Mouse (Mus musculus): ENCODE data around the gene Zswim8. TPM values are rescaled to one million over a fixed set of nuclear protein-coding genes. Genes with fewer than 3 reads are reported as not detected.

Zswim8 gene
- polyA plus RNA-seq (2015; fragmentation: Nextera tagmentation; extraction: Ambion mirVana), result 38.6 and 40.1 TPM in 2 replicates

GRCm38 (mm10) chr14:20707201-20708190 lies at the start of gene Zswim8:
Gene Zswim8 (plus strand): TSS chr14:20707552.
- ATAC-seq (ENCODE audit: insufficient number of reproducible peaks, low FRiP score, low TSS enrichment, low read depth), result peak; percentile 93
- H3K4me1 ChIP-seq, result peaks cover 16% of the 10 kb centered on the region
- H3K27ac ChIP-seq (replicated peaks), result peak within 1 kb of the TSS; percentile 94
- peaks cover 24% of the 10 kb centered on the region for H3K36me3 ChIP-seq
- peak within 1 kb of the TSS; percentile 94 for H3K4me3 ChIP-seq (replicated peaks)
- 1% methylated on average over 75 of the region's 80 CpGs for WGBS
- peak within 1 kb of the TSS; percentile 97 for H3K9ac ChIP-seq
- H3K4me2 ChIP-seq (replicated peaks), result peak within 1 kb of the TSS; percentile 75
- H3K9me3 ChIP-seq (replicated peaks), result no peaks in the 10 kb centered on the region
- H3K27me3 ChIP-seq, result no peaks in the 10 kb centered on the region

GRCm38 (mm10) chr14:20658326-20658725 lies 49.0 kb upstream of the Zswim8 start:
- Histone ChIP-seq H3K9me3 (replicated peaks) (no peaks in the 10 kb centered on the region), H3K27me3 (0 out of 2 replicates have a peak, but pooled peaks cover 4% of the 10 kb centered on the region), H3K9ac (no peak overlapping the region), H3K36me3 (no peaks in the 10 kb centered on the region), H3K27ac (replicated peaks) (no peak overlapping the region), H3K4me3 (replicated peaks) (no peak overlapping the region), H3K4me1 (peaks cover 21% of the 10 kb centered on the region), H3K4me2 (replicated peaks) (no peak overlapping the region)
- ATAC-seq (ENCODE audit: insufficient number of reproducible peaks, low FRiP score, low TSS enrichment, low read depth), result no peak

GRCm38 (mm10) chr14:20658902-20659301 lies 48.5 kb upstream of the Zswim8 start:
- Histone ChIP-seq H3K4me3 (replicated peaks) (no peak overlapping the region), H3K9ac (no peak overlapping the region), H3K36me3 (no peaks in the 10 kb centered on the region), H3K27ac (replicated peaks) (no peak overlapping the region), H3K9me3 (replicated peaks) (no peaks in the 10 kb centered on the region), H3K27me3 (0 out of 2 replicates have a peak, but pooled peaks cover 4% of the 10 kb centered on the region), H3K4me2 (replicated peaks) (no peak overlapping the region), H3K4me1 (peaks cover 21% of the 10 kb centered on the region)
- ATAC-seq (ENCODE audit: insufficient number of reproducible peaks, low FRiP score, low TSS enrichment, low read depth), result no peak
- WGBS, result 83% methylated on average over 6 of the region's 6 CpGs

GRCm38 (mm10) chr14:20659687-20660086 lies 47.7 kb upstream of the Zswim8 start:
- Histone ChIP-seq H3K9me3 (replicated peaks) (no peaks in the 10 kb centered on the region), H3K9ac (no peak overlapping the region), H3K4me1 (peaks cover 21% of the 10 kb centered on the region), H3K27me3 (0 out of 2 replicates have a peak, but pooled peaks cover 4% of the 10 kb centered on the region), H3K36me3 (no peaks in the 10 kb centered on the region), H3K4me3 (replicated peaks) (no peak overlapping the region), H3K27ac (replicated peaks) (no peak overlapping the region), H3K4me2 (replicated peaks) (no peak overlapping the region)
- ATAC-seq (ENCODE audit: insufficient number of reproducible peaks, low FRiP score, low TSS enrichment, low read depth), result no peak
- WGBS, result 99% methylated on average over 7 of the region's 7 CpGs

GRCm38 (mm10) chr14:20660827-20661660 lies 46.3 kb upstream of the Zswim8 start:
- Histone ChIP-seq H3K4me1 (peaks cover 21% of the 10 kb centered on the region), H3K36me3 (no peaks in the 10 kb centered on the region), H3K9me3 (replicated peaks) (no peaks in the 10 kb centered on the region), H3K27me3 (0 out of 2 replicates have a peak, but pooled peaks cover 4% of the 10 kb centered on the region), H3K4me3 (replicated peaks) (peak overlapping the region; percentile 75), H3K4me2 (replicated peaks) (peak overlapping the region; percentile 88), H3K27ac (replicated peaks) (peak overlapping the region; percentile 96), H3K9ac (peak overlapping the region; percentile 78)
- ATAC-seq (ENCODE audit: insufficient number of reproducible peaks, low FRiP score, low TSS enrichment, low read depth), result peak; percentile 85
- 2% methylated on average over 52 of the region's 52 CpGs for WGBS

GRCm38 (mm10) chr14:20661661-20662331 lies 45.6 kb upstream of the Zswim8 start:
- Histone ChIP-seq H3K9me3 (replicated peaks) (no peaks in the 10 kb centered on the region), H3K36me3 (no peaks in the 10 kb centered on the region), H3K9ac (peak overlapping the region; percentile 78), H3K27ac (replicated peaks) (peak overlapping the region; percentile 96), H3K4me3 (replicated peaks) (peak overlapping the region; percentile 75), H3K27me3 (0 out of 2 replicates have a peak, but pooled peaks cover 4% of the 10 kb centered on the region), H3K4me2 (replicated peaks) (peak overlapping the region; percentile 88), H3K4me1 (peaks cover 18% of the 10 kb centered on the region)
- ATAC-seq (ENCODE audit: insufficient number of reproducible peaks, low FRiP score, low TSS enrichment, low read depth), result peak; percentile 27; the same call in 1 of the 2 replicates
- 10% methylated on average over 19 of the region's 19 CpGs for WGBS

GRCm38 (mm10) chr14:20662740-20663139 lies 44.6 kb upstream of the Zswim8 start:
- no peak overlapping the region for H3K9ac ChIP-seq
- peak overlapping the region; percentile 88; the same call in 1 of the 2 replicates for H3K4me2 ChIP-seq (replicated peaks)
- no peaks in the 10 kb centered on the region for H3K36me3 ChIP-seq
- ATAC-seq (ENCODE audit: insufficient number of reproducible peaks, low FRiP score, low TSS enrichment, low read depth), result no peak
- no peak overlapping the region for H3K27ac ChIP-seq (replicated peaks)
- peak overlapping the region; percentile 75 for H3K4me3 ChIP-seq (replicated peaks)
- no peaks in the 10 kb centered on the region for H3K9me3 ChIP-seq (replicated peaks)
- WGBS, result 71% methylated on average over 3 of the region's 3 CpGs
- 0 out of 2 replicates have a peak, but pooled peaks cover 4% of the 10 kb centered on the region for H3K27me3 ChIP-seq
- H3K4me1 ChIP-seq, result peaks cover 17% of the 10 kb centered on the region

GRCm38 (mm10) chr14:20663601-20664000 lies 43.8 kb upstream of the Zswim8 start:
- WGBS, result 52% methylated on average over 2 of the region's 2 CpGs
- peaks cover 17% of the 10 kb centered on the region for H3K4me1 ChIP-seq
- no peaks in the 10 kb centered on the region for H3K9me3 ChIP-seq (replicated peaks)
- H3K27ac ChIP-seq (replicated peaks), result peak overlapping the region; percentile 44; the same call in 1 of the 2 replicates
- 0 out of 2 replicates have a peak, but pooled peaks cover 4% of the 10 kb centered on the region for H3K27me3 ChIP-seq
- H3K9ac ChIP-seq, result no peak overlapping the region
- H3K4me2 ChIP-seq (replicated peaks), result no peak overlapping the region
- H3K36me3 ChIP-seq, result no peaks in the 10 kb centered on the region
- peak overlapping the region; percentile 75 for H3K4me3 ChIP-seq (replicated peaks)
- ATAC-seq (ENCODE audit: insufficient number of reproducible peaks, low FRiP score, low TSS enrichment, low read depth), result no peak

GRCm38 (mm10) chr14:20664436-20664835 lies 42.9 kb upstream of the Zswim8 start:
- Histone ChIP-seq H3K27me3 (0 out of 2 replicates have a peak, but pooled peaks cover 4% of the 10 kb centered on the region), H3K4me2 (replicated peaks) (no peak overlapping the region), H3K9ac (no peak overlapping the region), H3K9me3 (replicated peaks) (no peaks in the 10 kb centered on the region), H3K4me1 (peaks cover 17% of the 10 kb centered on the region), H3K4me3 (replicated peaks) (peak overlapping the region; percentile 7; the same call in 1 of the 2 replicates), H3K36me3 (no peaks in the 10 kb centered on the region), H3K27ac (replicated peaks) (peak overlapping the region; percentile 44; the same call in 1 of the 2 replicates)
- 51% methylated on average over 3 of the region's 3 CpGs for WGBS
- ATAC-seq (ENCODE audit: insufficient number of reproducible peaks, low FRiP score, low TSS enrichment, low read depth), result no peak

- H3K27ac ChIP-seq (replicated peaks), result peak overlapping the region; percentile 39; the same call in 1 of the 2 replicates
- no peak overlapping the region for H3K4me3 ChIP-seq (replicated peaks)
- ATAC-seq (ENCODE audit: insufficient number of reproducible peaks, low FRiP score, low TSS enrichment, low read depth), result no peak
- no peaks in the 10 kb centered on the region for H3K4me1 ChIP-seq
- H3K27me3 ChIP-seq, result peaks cover 4% of the 10 kb centered on the region; the same call in 1 of the 2 replicates
- no peaks in the 10 kb centered on the region for H3K9me3 ChIP-seq (replicated peaks)
- 66% methylated on average over 1 of the region's 1 CpGs for WGBS
- no peaks in the 10 kb centered on the region for H3K36me3 ChIP-seq
- H3K9ac ChIP-seq, result no peak overlapping the region
- H3K4me2 ChIP-seq (replicated peaks), result no peak overlapping the region
These were observed 39.9 kb upstream of the Zswim8 start for GRCm38 (mm10) chr14:20667469-20667868.

All from embryonic facial prominence, embryonic 15.5 days (tissue).